Mouse (Mus musculus): ENCODE measurements around the gene Ech1.

DNA sequence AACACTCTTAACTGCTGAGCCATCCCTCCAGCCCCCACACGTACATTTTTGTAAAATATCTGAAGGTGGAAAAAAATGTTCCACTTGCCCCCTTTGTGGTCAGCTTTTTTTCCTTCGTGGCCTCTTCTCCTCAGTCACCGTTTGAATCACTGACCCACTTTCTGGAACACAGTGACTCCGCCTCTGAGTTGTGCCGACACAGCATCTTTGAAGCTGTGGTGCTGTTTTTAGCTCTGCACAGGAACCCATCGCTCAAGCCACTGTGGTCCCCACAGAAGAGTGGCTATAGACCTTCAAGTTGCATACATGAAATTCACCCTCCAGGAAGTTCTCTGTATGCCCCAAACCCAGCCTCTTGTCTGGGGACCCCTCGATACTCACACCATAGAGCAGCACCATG is 44.2 kb upstream of the Ech1 start:
- TF ChIP-seq POLR2A (IDR thresholded peaks at IDR 0.05; ENCODE audit: low read depth, low read length) = no peak
- no peak for TF ChIP-seq CTCF (conservative IDR thresholded peaks at IDR 0.05; ENCODE audit: insufficient read depth, insufficient read length, low read depth, low read length)

All from kidney, adult 2 months (tissue).